Mouse (Mus musculus): ENCODE measurements around the gene Ccdc32.
A peak's percentile ranks its signal among the peaks of the same experiment; 100 is the strongest.

Ccdc32 gene

GRCm38 (mm10) chr2:119014989-119015388 lies 14.2 kb downstream of the Ccdc32 start:
- peak in 1 of 2 experiments; percentile 4 for DNase-seq

GRCm38 (mm10) chr2:119009376-119009775 lies 19.8 kb downstream of the Ccdc32 start:
- DNase-seq = no peak

- DNase-seq = no peak
Measured at GRCm38 (mm10) chr2:119006886-119007285, 22.3 kb downstream of the Ccdc32 start.

- DNase-seq = no peak
Measured at GRCm38 (mm10) chr2:118999025-118999639, 30.1 kb downstream of the Ccdc32 start.

GRCm38 (mm10) chr2:118998115-118998866 lies 30.9 kb downstream of the Ccdc32 start:
- DNase-seq = no peak

- no peak for DNase-seq
Measured at GRCm38 (mm10) chr2:118996798-118997105, 32.4 kb downstream of the Ccdc32 start.

GRCm38 (mm10) chr2:118995919-118996797 lies 33.0 kb downstream of the Ccdc32 start:
- DNase-seq = no peak

- no peak for DNase-seq
Measured at GRCm38 (mm10) chr2:118995490-118995889, 33.7 kb downstream of the Ccdc32 start.

- no peak for DNase-seq
Measured at GRCm38 (mm10) chr2:118983812-118984211, 45.4 kb downstream of the Ccdc32 start.

GRCm38 (mm10) chr2:118980841-118981240 lies 48.4 kb downstream of the Ccdc32 start:
- no peak for DNase-seq

GRCm38 (mm10) chr2:118978064-118978463 lies 51.1 kb downstream of the Ccdc32 start:
- no peak for DNase-seq

GRCm38 (mm10) chr2:118976941-118977340 lies 52.3 kb downstream of the Ccdc32 start:
- DNase-seq = no peak

- DNase-seq = peak; percentile 89 to 94
Measured at GRCm38 (mm10) chr2:118976282-118976929, 52.8 kb downstream of the Ccdc32 start.

GRCm38 (mm10) chr2:118975855-118976254 lies 53.3 kb downstream of the Ccdc32 start:
- no peak for DNase-seq

- peak; percentile 73 to 84 for DNase-seq
Measured at GRCm38 (mm10) chr2:118972687-118973376, 56.4 kb downstream of the Ccdc32 start.

GRCm38 (mm10) chr2:118972048-118972447 lies 57.1 kb downstream of the Ccdc32 start:
- no peak for DNase-seq

GRCm38 (mm10) chr2:118969585-118970147 lies 59.5 kb downstream of the Ccdc32 start:
- DNase-seq = no peak

Data from spleen, adult 18-20 months (tissue).